Mouse (Mus musculus) spleen, postnatal 14 days (tissue): Measurements from ENCODE around the gene Slc37a1.
"Not testable (repeated sequence)": the region's sequence is repeated elsewhere in the genome, so short reads cannot be mapped to it uniquely, and the experiment has no call there.

Experiments used
- DNase-seq, 2 experiments: peaks; one replicate each; pipeline ENCODE4 v3.0.0; 2021 to 2022; ENCODE audit warnings: low spot score in 2 of 2

The Slc37a1 gene

DNA sequence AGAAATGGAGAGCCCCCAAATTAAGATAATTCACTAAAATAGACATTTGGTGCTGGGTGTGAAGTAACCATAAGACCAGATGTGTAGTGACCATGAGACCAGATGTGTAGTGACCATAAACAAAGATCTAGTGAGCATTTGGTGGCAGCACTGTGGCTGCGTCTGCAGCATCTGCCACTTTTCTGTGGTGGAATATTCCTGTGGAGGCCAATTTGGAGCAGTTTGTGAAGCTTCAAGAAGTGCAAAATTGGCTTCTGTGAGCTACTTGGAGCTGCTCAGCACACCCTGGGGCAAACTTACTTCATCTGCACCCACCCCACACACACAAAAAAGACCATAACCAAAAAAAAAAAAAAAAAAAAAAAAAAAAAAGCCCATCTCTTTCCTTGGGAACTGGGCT, 18.6 kb upstream of the Slc37a1 start:
- no peak for DNase-seq

DNA sequence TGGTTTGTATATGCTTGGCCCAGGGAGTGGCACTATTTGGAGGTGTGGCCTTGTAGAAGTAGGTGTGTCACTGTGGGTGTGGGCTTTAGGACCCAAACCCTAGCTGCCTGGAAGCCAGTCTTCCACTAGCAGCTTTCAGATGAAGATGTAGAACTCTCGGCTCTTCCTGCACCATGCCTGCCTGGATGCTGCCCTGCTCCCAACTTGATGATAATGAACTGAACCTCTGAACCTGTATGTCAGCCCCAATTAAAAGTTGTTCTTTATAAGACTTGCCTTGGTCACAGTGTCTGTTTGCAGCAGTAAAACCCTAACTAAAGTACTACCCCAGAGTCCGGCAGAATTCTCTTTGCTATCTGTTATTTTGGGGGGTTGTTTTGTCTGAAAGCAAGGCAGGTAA, 16.8 kb upstream of the Slc37a1 start:
- DNase-seq = no peak

DNA sequence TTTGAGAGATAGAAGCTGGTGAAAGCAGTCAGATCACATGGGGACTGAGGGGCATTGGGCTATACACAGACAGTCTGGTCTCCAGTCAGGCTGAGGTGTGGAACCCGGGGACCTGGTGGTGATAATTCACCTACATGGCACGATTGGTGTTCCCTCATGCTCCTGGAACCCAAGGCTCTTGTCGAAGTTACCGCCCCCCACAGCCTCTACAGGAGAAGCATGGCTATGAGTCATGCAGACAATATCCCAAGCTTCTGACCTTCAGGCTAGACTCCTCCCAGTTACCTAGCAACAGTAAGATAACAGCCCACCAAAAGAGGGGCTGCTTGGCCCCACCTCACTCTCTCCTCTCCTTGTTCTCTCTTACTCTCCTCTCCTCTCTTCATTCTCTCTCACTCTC, 16.3 kb upstream of the Slc37a1 start:
- DNase-seq = no peak

DNA sequence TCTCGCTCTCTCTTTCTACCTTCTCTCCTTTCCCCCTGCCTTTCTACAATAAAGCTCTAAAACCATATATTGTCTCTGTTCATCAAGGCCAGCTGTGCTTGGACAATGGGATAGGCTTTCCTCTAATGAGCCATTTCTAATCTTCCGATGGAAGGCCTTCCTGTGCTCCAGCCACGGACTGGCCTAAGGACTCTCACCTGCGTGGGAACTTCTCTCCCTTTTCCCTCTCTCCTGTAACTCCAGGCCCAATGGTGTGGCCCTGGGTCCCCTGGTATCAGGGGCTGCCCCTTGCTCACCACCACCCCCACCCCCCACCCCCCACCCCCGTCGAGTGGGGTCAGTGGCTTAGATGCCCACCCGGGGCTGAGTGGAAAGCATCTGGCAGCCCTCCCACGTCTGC, 15.9 kb upstream of the Slc37a1 start:
- not testable (repeated sequence) for DNase-seq

DNA sequence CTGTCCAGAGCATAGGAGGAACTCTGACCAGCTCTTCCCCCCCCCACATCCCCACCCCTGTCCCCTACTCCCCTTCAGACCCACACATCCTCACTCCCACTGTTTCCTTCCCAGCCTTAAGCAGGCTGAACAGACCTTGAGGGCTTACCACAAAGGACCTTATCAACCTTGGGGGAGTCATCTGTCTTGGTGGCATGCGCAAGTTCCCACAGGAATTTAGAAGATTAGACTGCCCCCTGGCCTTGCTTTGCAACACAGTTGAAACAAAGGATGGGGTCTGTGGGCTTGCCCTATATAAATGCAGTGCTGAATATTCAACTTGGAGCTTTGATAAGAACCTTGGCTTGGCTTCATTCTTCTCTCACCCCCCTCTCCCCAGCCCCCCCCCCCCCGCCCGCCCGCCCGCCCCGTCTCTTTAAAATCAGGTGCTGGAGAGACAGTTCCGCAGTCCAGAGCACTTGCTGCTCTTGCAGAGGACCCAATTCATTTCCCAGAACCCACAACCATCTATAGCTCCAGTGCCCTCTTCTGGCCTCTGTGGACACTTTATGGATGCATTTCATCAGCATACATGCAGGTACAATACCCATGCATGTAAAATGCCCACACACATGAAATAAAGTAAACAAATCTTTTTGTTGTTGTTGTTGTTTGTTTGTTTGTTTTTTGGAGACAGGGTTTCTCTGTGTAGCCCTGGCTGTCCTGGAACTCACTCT, 15.3 kb upstream of the Slc37a1 start:
- no peak for DNase-seq

DNA sequence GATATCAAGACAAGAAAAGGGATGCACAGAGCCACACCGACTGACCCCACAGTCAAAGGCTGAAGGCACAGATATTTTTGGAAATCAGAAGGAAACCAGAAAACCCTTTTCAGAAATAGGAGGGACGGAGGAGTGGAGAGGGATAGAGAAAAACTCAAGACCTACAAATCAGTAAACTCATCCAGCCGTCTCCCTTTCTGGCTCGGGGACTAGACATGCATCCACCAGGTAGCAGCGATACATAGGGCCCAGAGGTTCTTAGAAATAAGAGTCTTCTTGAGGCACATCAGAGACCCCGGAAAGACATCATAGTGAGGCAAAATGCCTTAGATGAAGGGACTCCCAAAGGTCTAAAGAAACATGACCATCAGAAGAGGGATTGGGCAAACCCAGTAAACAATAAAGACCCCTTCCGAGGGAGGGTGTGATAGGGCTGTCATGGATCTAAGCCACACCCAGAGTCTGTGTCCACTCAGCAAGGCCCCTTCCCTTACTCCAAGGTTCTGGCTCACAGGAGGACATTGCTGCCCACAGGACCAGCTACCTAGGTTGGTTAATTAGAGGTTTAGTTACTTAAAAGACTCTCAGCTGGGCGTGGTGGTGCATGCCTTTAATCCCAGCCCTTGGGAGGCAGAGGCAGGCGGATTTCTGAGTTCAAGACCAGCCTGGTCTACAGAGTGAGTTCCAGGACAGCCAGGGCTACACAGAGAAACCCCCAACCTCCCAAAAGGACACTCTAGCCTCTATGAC, 14.0 kb upstream of the Slc37a1 start:
- no peak for DNase-seq

DNA sequence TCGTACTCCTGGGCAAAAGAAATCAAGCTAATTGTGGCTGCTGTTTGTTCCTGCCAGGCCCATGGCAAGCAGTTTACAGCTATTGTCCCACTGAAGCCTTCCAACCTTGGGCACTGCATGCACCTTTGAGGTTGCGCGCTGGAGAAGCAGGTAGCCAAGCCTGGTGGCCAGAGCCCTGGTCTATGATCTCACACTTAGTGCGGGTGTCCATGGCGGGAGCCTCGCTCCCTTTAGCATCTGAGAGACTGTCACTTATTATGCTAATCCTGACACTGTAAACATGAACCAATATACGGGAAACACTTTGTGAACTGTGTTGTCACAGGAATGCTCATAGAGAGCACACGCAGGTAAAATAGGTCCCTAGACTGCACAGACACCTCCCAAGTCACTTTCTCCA, 13.0 kb upstream of the Slc37a1 start:
- DNase-seq = no peak

DNA sequence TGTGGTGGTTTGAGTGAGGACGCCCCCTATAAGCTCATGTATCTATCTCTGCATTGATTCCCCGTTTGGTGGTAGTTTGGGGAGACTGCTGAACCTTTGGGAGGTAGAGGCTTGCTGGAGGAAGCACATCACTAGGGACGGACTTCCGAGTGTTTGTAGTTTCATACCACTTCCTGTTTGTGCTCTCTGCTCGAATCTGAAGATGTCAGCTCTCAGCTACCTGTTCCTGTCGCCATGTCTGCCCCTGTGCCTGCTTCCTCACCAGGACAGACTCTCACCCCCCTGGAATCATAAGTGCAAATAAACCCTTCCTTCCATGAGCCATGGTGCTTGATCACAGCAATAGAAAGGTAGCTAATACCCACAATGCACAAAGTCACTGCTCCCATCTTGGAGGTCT, 11.4 kb upstream of the Slc37a1 start:
- no peak for DNase-seq

DNA sequence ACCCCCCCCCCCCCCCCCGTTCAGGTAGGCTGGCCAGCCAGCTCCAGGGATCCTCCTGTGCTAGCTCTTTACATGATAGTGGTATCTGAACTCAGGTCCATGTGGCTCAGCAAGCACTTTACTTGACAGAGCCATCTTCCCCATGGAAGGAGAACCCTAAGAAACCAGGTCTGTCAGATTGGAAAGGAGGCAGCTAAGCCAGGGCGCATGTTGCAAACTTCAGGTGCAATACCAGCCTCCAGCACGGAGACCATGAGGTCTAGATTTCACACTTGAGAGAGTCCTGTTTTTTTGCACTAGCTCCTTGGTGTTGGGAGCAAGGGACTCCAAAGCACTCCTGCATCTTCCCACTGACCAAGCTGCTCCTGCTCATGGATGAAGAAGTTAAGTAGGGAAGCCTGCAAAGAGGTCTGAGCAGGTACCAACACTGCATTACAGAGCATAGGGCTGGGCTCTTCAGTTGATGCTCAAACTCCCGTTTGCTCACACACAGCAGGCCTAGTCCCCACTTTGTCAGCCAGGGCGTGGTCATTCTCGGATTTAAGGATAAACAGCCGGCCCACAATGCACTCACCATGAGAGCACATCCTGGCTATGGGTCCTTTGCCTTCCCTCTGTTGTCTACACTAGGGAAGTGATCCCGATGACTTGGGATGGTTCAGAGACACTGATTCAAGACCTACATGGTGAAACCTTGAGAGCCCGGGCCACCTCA, 10.2 kb upstream of the Slc37a1 start:
- no peak for DNase-seq

DNA sequence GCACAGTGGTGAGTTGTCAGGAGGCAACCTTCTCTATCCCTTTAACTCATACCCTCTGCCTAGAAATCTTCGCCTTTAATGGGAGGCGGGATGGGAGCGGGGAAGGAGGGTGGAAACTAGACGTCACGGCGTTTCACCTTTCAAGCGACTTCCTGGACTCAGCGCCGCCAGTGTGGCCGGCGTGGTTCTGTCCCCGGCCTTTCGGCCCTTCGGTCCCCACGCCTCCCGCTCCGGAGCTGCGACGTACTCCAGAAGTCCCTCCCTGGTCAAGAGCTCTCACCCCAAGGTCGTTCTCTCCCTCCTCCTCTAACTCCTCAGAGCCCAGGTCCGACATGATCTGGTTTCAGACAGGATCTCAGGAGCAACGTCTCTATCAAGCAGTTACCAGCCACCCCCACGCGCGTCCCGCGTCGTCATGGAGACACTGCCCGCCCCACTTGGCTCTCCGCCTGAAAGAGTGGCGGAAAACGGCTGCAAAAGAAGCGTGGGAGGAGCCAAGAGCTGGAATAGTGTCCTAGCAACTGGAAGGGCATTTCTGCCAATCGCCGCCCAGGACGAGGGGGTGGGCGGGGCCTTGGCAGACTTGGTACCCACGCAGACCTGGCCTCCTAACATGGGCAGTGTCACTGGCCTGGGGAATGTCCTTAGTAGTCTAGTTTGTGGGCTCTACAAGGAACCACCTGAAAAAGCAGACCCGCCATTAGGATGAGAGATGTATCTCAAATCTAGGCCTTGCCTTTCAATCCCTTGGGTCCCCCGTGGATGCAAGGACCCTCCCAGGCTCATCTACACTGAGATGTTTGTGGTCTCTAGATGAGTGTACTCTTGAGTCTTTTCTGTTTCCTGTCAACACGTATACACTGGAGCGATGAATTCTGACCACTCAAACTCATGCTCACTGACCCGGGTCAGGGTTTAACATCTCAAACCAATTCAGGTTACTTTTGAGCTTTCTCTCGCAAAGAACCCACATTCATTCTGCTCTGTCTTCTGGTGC, 9.4 kb upstream of the Slc37a1 start, which contains the start of gene Rsph1:
TSS of gene Rsph1 (minus strand) at position 462 of the 997 bp plus-strand sequence.
- peak; percentile 83 to 90 for DNase-seq

DNA sequence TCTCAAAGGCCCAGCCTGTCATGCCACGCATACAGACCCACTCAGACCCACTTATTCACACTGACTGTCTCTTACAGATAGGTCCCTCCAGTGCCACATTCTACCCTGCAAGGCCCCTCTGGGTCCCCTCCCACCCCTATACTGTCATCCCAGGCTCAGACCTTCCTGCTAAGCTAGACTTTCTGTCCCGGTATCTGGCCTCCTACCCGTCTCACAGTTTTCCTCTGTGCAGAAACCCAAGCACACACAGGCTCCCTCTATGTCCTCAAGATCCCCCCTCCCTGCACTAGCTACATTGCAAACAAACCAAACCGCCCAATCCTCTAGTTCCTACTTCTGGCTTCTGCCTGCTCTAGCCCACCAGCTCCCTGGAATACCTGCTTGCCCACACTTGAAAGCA, 8.7 kb upstream of the Slc37a1 start:
- no peak for DNase-seq

DNA sequence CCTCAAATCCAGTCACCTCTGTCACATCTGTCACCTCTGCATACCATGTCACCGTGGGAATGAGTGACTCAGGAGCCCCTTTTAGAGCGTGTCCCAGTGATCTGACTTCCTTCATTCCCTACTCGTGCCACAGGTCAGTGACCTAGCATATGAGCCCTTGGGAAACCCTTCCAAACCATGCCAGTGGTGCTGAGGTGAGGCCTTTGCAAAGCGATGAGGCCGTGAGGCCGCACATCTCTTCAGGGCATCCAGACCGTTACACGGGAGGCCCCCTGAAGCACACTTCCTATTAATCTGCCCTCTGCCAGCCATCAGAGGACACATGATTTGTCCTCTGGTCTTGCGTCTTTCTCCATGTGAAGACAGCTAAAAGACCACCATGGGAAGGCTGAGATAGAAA, 7.1 kb upstream of the Slc37a1 start:
- DNase-seq = no peak

DNA sequence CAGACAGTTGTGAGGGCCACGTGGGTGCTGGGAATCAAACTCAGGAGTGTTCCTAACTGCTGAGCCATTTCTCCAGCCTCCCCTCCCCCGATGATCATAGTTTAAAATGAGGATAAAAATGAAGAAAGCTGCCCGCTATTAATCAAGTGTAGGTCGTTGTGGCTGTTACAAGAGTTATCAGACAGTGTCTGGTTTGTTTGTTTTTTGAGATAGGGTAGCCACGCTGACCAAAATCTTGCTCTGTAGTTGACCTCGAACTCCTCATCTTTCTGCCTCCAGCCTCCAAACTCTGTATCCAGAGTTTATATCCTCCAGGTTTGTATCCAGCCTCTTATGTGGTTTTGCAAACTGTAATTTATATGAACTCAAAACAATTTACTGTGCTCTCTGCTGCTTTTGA, 6.3 kb upstream of the Slc37a1 start:
- DNase-seq = no peak

DNA sequence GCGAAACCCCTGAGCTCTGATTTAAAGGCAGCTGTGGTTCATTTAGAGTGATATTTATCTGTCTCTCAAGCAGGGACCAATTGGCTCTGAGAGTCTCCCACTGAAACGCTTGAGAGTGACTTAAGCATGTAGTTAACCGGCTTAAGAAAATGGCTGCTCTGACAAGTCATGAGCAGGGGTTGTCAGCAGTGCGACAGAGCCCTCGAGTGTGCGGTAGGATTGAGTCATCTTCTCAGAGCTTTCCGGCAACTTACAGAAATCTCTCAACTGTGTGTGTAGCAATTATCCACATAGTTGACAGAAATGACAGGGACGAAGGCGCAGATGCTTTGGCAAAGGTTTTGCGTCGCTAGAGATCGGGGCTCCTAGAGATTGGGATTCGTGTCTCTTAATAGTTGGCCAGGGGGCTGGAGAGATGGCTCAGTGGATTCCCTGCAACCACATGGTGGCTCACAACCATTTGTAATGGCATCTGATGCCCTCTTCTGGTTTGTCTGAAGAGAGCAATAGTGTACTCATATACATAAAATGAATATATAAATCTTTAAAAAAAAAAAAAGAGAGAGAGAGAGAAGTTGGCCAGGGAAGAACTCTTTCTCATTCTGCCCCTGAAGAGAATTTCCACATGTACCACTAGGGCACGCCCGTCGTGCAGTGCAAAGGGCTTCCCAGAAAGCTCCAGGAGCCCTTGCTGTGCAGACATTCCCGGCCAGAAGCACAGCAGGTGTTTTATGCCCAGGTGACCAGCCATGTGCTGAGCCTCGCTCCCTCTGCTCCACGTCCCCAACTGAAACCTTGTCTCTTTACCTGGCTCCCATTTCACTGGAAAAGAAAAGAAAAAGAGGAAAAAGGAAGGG, 4.5 kb upstream of the Slc37a1 start:
- no peak for DNase-seq

DNA sequence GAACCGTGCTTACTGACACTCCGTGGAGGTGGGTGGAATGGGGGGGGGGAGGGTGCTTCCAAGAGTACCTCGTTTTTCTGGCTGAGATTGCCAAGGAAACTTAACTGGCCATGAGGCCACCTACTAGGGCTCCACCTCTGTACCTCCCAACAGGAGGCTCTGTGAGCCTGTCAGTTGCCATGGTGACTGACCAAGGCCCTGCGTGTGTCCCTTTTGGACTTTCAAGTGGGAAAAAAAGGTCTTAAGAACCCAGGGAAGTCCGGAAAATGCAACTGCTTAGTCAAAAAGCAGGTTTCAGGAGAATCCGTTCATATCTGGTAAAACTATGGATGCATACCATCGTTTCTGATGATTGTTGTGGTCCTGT, 3.9 kb upstream of the Slc37a1 start:
- DNase-seq = no peak

DNA sequence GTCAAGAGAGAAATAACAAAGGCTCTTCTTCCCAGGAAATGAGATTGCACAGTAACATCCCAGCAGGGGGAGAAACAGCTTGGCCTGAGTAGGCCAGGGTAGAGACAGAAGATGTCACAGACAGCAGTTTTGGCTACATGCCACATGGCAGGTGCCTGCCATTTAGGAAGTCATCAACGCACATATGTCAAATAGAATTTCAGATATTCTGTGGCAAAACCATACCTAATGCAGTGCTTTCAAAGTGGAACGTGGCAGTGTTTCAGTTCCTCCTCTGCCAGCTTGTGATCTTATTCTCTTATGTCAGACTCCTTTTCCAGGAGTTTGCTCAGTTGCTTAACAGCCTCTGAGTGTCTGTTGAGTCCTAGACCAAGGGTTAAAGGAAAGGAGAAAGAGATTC, 725 bp upstream of the Slc37a1 start:
- DNase-seq = no peak

DNA sequence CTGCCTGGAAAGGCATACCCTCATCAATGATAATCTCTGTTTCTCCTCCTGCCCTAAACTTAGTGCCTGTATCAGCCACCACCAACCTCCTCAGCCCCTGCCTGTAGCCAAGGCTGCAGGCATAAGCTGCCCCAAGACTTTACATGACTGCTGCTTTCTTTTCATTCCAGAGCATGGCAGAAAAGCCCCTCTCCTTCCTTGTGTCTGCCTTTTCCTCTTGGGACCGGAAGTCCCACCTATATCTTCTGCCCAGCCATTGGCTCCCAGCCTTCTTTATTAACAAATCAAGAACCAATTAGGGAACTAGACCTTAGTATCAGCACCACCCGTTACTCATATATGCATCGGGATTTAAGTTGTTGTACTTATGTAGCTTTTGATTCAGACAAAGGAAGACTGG, 624 bp downstream of the Slc37a1 start:
- no peak for DNase-seq

DNA sequence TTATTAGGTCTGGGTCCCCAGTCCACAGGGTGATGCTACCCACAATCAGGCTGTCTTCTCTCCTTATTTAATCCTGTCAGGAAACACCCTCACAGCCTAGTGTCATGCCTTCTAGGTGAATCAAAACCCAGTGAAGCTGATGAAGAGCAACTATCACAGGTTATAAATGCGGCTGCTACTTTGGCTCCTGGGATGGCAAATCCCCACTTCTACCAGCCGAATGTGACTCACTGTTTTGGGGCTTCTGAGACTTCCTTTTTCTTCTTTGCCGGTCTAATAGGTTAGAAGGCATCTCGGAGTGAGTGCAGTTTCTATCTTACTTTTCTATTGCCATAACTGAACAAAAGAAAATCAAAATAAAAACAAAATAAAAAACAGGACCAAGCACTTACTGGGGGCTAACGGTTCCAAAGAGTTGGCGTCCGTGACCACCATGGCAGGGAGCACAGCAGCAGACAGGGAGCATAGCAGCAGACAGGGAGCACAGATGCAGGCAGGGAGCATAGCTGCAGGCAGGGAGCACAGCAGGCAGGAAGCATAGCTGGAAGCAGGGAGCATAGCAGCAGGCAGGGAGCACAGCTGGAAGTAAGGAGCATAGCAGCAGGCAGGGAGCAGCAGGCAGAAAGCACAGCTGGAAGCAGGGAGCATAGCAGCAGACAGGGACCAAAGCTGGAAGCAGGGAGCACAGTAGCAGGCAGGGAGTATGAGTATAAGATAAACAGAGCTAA, 2.6 kb downstream of the Slc37a1 start:
- no peak for DNase-seq

DNA sequence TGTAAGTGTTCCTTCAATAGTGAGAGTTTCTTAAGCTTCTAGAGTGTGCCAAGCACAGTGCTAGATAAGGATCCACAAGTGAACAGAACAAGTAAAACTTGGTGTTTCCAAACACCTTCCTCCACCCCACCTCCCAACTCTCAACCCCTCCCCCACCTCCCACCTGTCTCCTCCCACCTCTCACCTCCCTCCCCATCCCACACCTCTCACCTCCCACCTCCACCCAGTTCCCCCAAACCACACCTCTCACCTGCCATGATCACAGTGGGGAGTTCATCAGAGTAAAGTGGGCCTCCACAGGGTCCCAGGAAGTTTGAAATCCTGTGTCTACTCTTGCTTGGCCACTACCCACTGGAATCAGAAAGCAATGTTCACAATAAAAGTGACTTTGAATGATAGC, 3.7 kb downstream of the Slc37a1 start:
- no peak for DNase-seq

DNA sequence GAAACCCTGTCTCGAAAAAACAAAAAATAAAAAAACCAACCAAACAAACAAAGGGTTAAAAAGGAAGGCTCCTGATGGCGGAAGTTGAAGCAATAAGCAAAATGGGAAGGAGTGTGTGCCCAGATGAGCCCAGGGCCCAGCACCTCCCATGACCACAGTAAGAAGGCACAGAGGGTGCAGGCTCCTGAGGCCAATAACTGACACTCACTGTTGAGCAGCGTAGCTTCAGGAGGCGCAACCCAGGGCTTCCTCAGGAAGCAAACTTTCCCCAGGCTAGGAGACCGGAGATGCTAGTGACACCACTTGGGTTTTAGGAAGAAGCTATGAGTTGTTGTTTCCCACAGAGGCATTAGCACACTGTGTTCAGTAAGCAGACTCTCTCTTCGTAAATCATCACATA, 4.3 kb downstream of the Slc37a1 start:
- DNase-seq = no peak
